Mouse (Mus musculus): ENCODE results near the gene Slc22a22. TPM values are rescaled to one million over a fixed set of nuclear protein-coding genes. Genes with fewer than 3 reads are reported as not detected.

Gene Slc22a22
- total and polyA plus RNA-seq, 3 experiments = not detected

- TF ChIP-seq MAX (IDR thresholded peaks at IDR 0.05; ENCODE audit: low read length) (no peak), MYB (IDR thresholded peaks at IDR 0.05; ENCODE audit: low read depth, low read length) (no peak), EP300 (IDR thresholded peaks at IDR 0.05; ENCODE audit: low read depth in 1 of 2, low read length in 2 of 2) (no peak)
Measured at GRCm38 (mm10) chr15:57461284-57461683, 16.1 kb downstream of the Slc22a22 start (continued).

- no peak overlapping the region for H3K9ac ChIP-seq (ENCODE audit: control insufficient read depth, low read depth, low read length, poor library complexity, severe bottlenecking)
- no peaks in the 10 kb centered on the region for H3K4me1 ChIP-seq (ENCODE audit: control insufficient read depth in 1 of 2, insufficient read depth in 2 of 2, low read length in 2 of 2)
- no peaks in the 10 kb centered on the region; the same call in none of the 2 replicates for H3K9me3 ChIP-seq (replicated peaks; ENCODE audit: insufficient read depth, low read length)
- H3K27ac ChIP-seq (ENCODE audit: control insufficient read depth, low read depth, low read length) = no peak overlapping the region
- DNase-seq (ENCODE audit: low read depth, low spot score) = no peak
- no peaks in the 10 kb centered on the region for H3K79me2 ChIP-seq (ENCODE audit: control insufficient read depth, insufficient read depth, low read length, poor library complexity)
- no peaks in the 10 kb centered on the region for H3K27me3 ChIP-seq (ENCODE audit: control insufficient read depth in 1 of 2, insufficient read depth in 2 of 2, low read length in 2 of 2)
- no peaks in the 10 kb centered on the region for H3K36me3 ChIP-seq (ENCODE audit: control insufficient read depth in 1 of 2, insufficient read depth in 2 of 2, low read length in 2 of 2)
- TF ChIP-seq ZKSCAN1 (IDR thresholded peaks at IDR 0.05; ENCODE audit: low read depth, low read length) = no peak
- no peak for TF ChIP-seq CHD1 (IDR thresholded peaks at IDR 0.05; ENCODE audit: low read depth, low read length)
- TF ChIP-seq SMC3 (IDR thresholded peaks at IDR 0.05; ENCODE audit: low read depth, low read length) = no peak
- no peak for TF ChIP-seq ETS1 (IDR thresholded peaks at IDR 0.05; ENCODE audit: low read depth, low read length)
- TF ChIP-seq POLR2AphosphoS2 (IDR thresholded peaks at IDR 0.05; ENCODE audit: low read length) = no peak
- TF ChIP-seq JUND (IDR thresholded peaks at IDR 0.05; ENCODE audit: low read depth, low read length) = no peak
- TF ChIP-seq ELF1 (IDR thresholded peaks at IDR 0.05; ENCODE audit: low read depth, low read length) = no peak
- TF ChIP-seq USF1 (IDR thresholded peaks at IDR 0.05; ENCODE audit: low read depth, low read length) = no peak
- no peak for TF ChIP-seq RCOR1 (IDR thresholded peaks at IDR 0.05; ENCODE audit: low read depth, low read length)
- no peak for TF ChIP-seq ZC3H11A (IDR thresholded peaks at IDR 0.05; ENCODE audit: low read depth, low read length)
- no peak for TF ChIP-seq USF2 (IDR thresholded peaks at IDR 0.05; ENCODE audit: borderline replicate concordance in 1 of 2, insufficient read depth in 1 of 2, low read depth in 1 of 2, low read length in 2 of 2)
- no peak for TF ChIP-seq ZNF384 (IDR thresholded peaks at IDR 0.05; ENCODE audit: low read depth, low read length)
- no peak for TF ChIP-seq POLR2A (IDR thresholded peaks at IDR 0.05; ENCODE audit: control insufficient read depth in 1 of 2, insufficient read depth in 1 of 2, low read depth in 1 of 2, low read length in 2 of 2, poor library complexity in 1 of 2)
- TF ChIP-seq ZMIZ1 (IDR thresholded peaks at IDR 0.05; ENCODE audit: low read depth, low read length) = no peak
- no peak for TF ChIP-seq NRF1 (IDR thresholded peaks at IDR 0.05; ENCODE audit: insufficient read depth, low read depth, low read length, poor library complexity, severe bottlenecking)
- H3K4me3 ChIP-seq (ENCODE audit: control insufficient read depth in 1 of 2, insufficient read depth in 1 of 2, low read depth in 2 of 2, low read length in 2 of 2) = no peak overlapping the region
Measured at GRCm38 (mm10) chr15:57457374-57457773, 20.1 kb downstream of the Slc22a22 start.

- Histone ChIP-seq H3K4me3 (ENCODE audit: control insufficient read depth in 1 of 2, insufficient read depth in 1 of 2, low read depth in 2 of 2, low read length in 2 of 2) (no peak overlapping the region), H3K36me3 (ENCODE audit: control insufficient read depth in 1 of 2, insufficient read depth in 2 of 2, low read length in 2 of 2) (no peaks in the 10 kb centered on the region), H3K79me2 (ENCODE audit: control insufficient read depth, insufficient read depth, low read length, poor library complexity) (no peaks in the 10 kb centered on the region), H3K27me3 (ENCODE audit: control insufficient read depth in 1 of 2, insufficient read depth in 2 of 2, low read length in 2 of 2) (no peaks in the 10 kb centered on the region), H3K4me1 (ENCODE audit: control insufficient read depth in 1 of 2, insufficient read depth in 2 of 2, low read length in 2 of 2) (no peaks in the 10 kb centered on the region), H3K9ac (ENCODE audit: control insufficient read depth, low read depth, low read length, poor library complexity, severe bottlenecking) (no peak overlapping the region), H3K9me3 (replicated peaks; ENCODE audit: insufficient read depth, low read length) (no peaks in the 10 kb centered on the region), H3K27ac (ENCODE audit: control insufficient read depth, low read depth, low read length) (no peak overlapping the region)
- DNase-seq (ENCODE audit: low read depth, low spot score) = no peak
- no peak for TF ChIP-seq E2F4 (IDR thresholded peaks at IDR 0.05; ENCODE audit: borderline replicate concordance, low read depth, low read length)
- TF ChIP-seq POLR2AphosphoS2 (IDR thresholded peaks at IDR 0.05; ENCODE audit: low read length) = no peak
- TF ChIP-seq TAL1 (IDR thresholded peaks at IDR 0.05; ENCODE audit: low read length) = no peak
- no peak for TF ChIP-seq SIN3A (IDR thresholded peaks at IDR 0.05; ENCODE audit: low read length)
- no peak for TF ChIP-seq POLR2AphosphoS5 (IDR thresholded peaks at IDR 0.05; ENCODE audit: borderline replicate concordance, low read depth, low read length)
- TF ChIP-seq JUND (IDR thresholded peaks at IDR 0.05; ENCODE audit: low read depth, low read length) = no peak
- TF ChIP-seq NELFE (IDR thresholded peaks at IDR 0.05; ENCODE audit: low read depth, low read length) = no peak
- TF ChIP-seq MAX (IDR thresholded peaks at IDR 0.05; ENCODE audit: low read length) = no peak
- no peak for TF ChIP-seq MAZ (IDR thresholded peaks at IDR 0.05; ENCODE audit: low read depth, low read length)
- no peak for TF ChIP-seq MAFK (IDR thresholded peaks at IDR 0.05; ENCODE audit: borderline replicate concordance, low read depth, low read length)
- no peak for TF ChIP-seq GATA1 (IDR thresholded peaks at IDR 0.05; ENCODE audit: low read depth, low read length)
- TF ChIP-seq USF1 (IDR thresholded peaks at IDR 0.05; ENCODE audit: low read depth, low read length) = no peak
- TF ChIP-seq CHD1 (IDR thresholded peaks at IDR 0.05; ENCODE audit: low read depth, low read length) = no peak
- no peak for TF ChIP-seq ELF1 (IDR thresholded peaks at IDR 0.05; ENCODE audit: low read depth, low read length)
- TF ChIP-seq MEF2A (IDR thresholded peaks at IDR 0.05; ENCODE audit: extremely low read depth, insufficient replicate concordance, low read depth, low read length, poor library complexity, severe bottlenecking) = no peak
- TF ChIP-seq ETS1 (IDR thresholded peaks at IDR 0.05; ENCODE audit: low read depth, low read length) = no peak
Measured at GRCm38 (mm10) chr15:57434710-57435404, 42.6 kb downstream of the Slc22a22 start.
